ENCODE assay signal across 13 mouse cellular contexts in genomic region chr1:172240945-172241708, GRCm38 (mm10). TPM values are rescaled to one million over a fixed set of nuclear protein-coding genes. Genes with fewer than 3 reads are reported as not detected.
A peak's percentile ranks its signal among the peaks of the same experiment; 100 is the strongest.
DNase-seq lines count a peak whose midpoint lies in the region; ATAC-seq lines count a peak whose summit lies in the region.
"Had no signal": no experiment of that assay in that cellular context is flagged by ENCODE, and none has a peak within 500 bp of the region (broad histone marks: within the 10 kb centered on the region; RNA-seq: fewer than 3 reads in every experiment).

No protein-coding gene starts in this region.

- H3K4me2 ChIP-seq in neural tube, embryonic 11.5 days (ENCODE audit: low read depth) = no peak overlapping the region
- H3K4me2 ChIP-seq: lung, embryonic 15.5 days had no signal

- intact Hi-C loops in heart, postnatal 14 days (cut with DNase I) = no loop called here

- peaks cover 6% of the 10 kb centered on the region; the same call in 1 of the 2 replicates for H3K4me1 ChIP-seq in neural tube, embryonic 11.5 days (ENCODE audit: control insufficient read depth, insufficient read depth, low read length)
- H3K4me1 ChIP-seq: lung, embryonic 15.5 days had no signal

- ATAC-seq in neural tube, embryonic 11.5 days (ENCODE audit: insufficient read depth, low FRiP score, low TSS enrichment) = peak; percentile 52; the same call in 1 of the 2 replicates
- ATAC-seq: activated CD4-positive, CD25-positive, alpha-beta regulatory T cell, adult 4 months had no signal

- H3K36me3 ChIP-seq in neural tube, embryonic 11.5 days (ENCODE audit: control insufficient read depth, insufficient read depth, low read length) = no peaks in the 10 kb centered on the region
- H3K36me3 ChIP-seq: limb, embryonic 10.5 days; lung, embryonic 15.5 days had no signal

- H3K27ac ChIP-seq in neural tube, embryonic 11.5 days (ENCODE audit: low read depth, low read length) = no peak overlapping the region
- H3K27ac ChIP-seq: limb, embryonic 10.5 days; lung, embryonic 15.5 days had no signal

- H3K9ac ChIP-seq in neural tube, embryonic 11.5 days (ENCODE audit: low read length) = no peak overlapping the region
- H3K9ac ChIP-seq: lung, embryonic 15.5 days had no signal

- peaks cover 6% of the 10 kb centered on the region; the same call in 1 of the 2 replicates for H3K27me3 ChIP-seq in neural tube, embryonic 11.5 days (ENCODE audit: control insufficient read depth, insufficient read depth, low read length)

- 32% methylated on average over 6 of the region's 6 CpGs for WGBS in neural tube, embryonic 11.5 days

- DNase-seq in heart, adult 11 months = peak; percentile 91
- no peak for DNase-seq in heart, postnatal 14 days
- DNase-seq in neural tube, embryonic 11.5 days (ENCODE audit: low spot score) = peak; percentile 41
- DNase-seq in neural tube, embryonic 10.5 days (ENCODE audit: extremely low spot score, low spot score) = no peak
- DNase-seq in kidney, adult 9 months = peak; percentile 48
- peak; percentile 52 for DNase-seq in retina, postnatal 1 day
- DNase-seq in adrenal gland, postnatal 14 days = no peak
- no peak for DNase-seq in adrenal gland, postnatal 10 days
- DNase-seq: gastrocnemius, postnatal 10 days; right cerebral cortex, postnatal 25 days had no signal

- no peak overlapping the region for H3K4me3 ChIP-seq in neural tube, embryonic 11.5 days (ENCODE audit: low read depth, low read length)
- H3K4me3 ChIP-seq: limb, embryonic 10.5 days; lung, embryonic 15.5 days had no signal

- H3K9me3 ChIP-seq in neural tube, embryonic 11.5 days (ENCODE audit: control insufficient read depth, low read length) = no peaks in the 10 kb centered on the region
- H3K9me3 ChIP-seq: limb, embryonic 10.5 days; lung, embryonic 15.5 days had no signal

RNA-seq across cellular contexts. Expression of gene Atp1a4, which starts 17.1 kb away (rescaled TPM):
- not detected for total RNA-seq in heart, postnatal 14 days (2021)
- polyA plus RNA-seq in neural tube, embryonic 11.5 days (2014; fragmentation: Nextera tagmentation; extraction: Ambion mirVana) = not detected in 2 replicates
- 0.22 and 0.41 TPM in 2 replicates for total RNA-seq in adrenal gland, postnatal 14 days (2021)
- total RNA-seq in adrenal gland, postnatal 10 days (2021) = under 1 TPM; 0.24 to 0.30 TPM
- polyA plus RNA-seq: activated CD4-positive, CD25-positive, alpha-beta regulatory T cell, adult 4 months; limb, embryonic 10.5 days; lung, embryonic 15.5 days had no signal

RNA-seq across cellular contexts. Expression of gene Igsf8, which starts 20.3 kb away (rescaled TPM):
- 10 to 100 TPM; 13.8 to 16.3 TPM for total RNA-seq in heart, postnatal 14 days (2021)
- 121 and 142 TPM in 2 replicates for polyA plus RNA-seq in neural tube, embryonic 11.5 days (2014; fragmentation: Nextera tagmentation; extraction: Ambion mirVana)
- 23.9 and 26.1 TPM in 2 replicates for total RNA-seq in adrenal gland, postnatal 14 days (2021)
- total RNA-seq in adrenal gland, postnatal 10 days (2021) = 10 to 100 TPM; 26.5 to 32.3 TPM

RNA-seq across cellular contexts. Expression of gene Casq1, which starts 21.5 kb away (rescaled TPM):
- 10 to 100 TPM; 10.1 to 12.9 TPM for total RNA-seq in heart, postnatal 14 days (2021)
- 2.2 and 2.5 TPM in 2 replicates for polyA plus RNA-seq in neural tube, embryonic 11.5 days (2014; fragmentation: Nextera tagmentation; extraction: Ambion mirVana)
- total RNA-seq in adrenal gland, postnatal 14 days (2021) = 0.48 and 1.8 TPM in 2 replicates
- total RNA-seq in adrenal gland, postnatal 10 days (2021) = 100 to 1,000 TPM in 1 of 2 experiments, 10 to 100 TPM in 1; 63.5 to 189 TPM
- polyA plus RNA-seq: activated CD4-positive, CD25-positive, alpha-beta regulatory T cell, adult 4 months had no signal

RNA-seq across cellular contexts. Expression of gene Pea15a, which starts 34.5 kb away (rescaled TPM):
- total RNA-seq in heart, postnatal 14 days (2021) = 10 to 100 TPM; 71.1 to 77.7 TPM
- polyA plus RNA-seq in neural tube, embryonic 11.5 days (2014; fragmentation: Nextera tagmentation; extraction: Ambion mirVana) = 249 and 272 TPM in 2 replicates
- total RNA-seq in adrenal gland, postnatal 14 days (2021) = 61.5 and 63.2 TPM in 2 replicates
- 10 to 100 TPM; 65.7 to 80.4 TPM for total RNA-seq in adrenal gland, postnatal 10 days (2021)

RNA-seq across cellular contexts. Expression of gene Atp1a2, which starts 56.7 kb away (rescaled TPM):
- 100 to 1,000 TPM; 448 to 458 TPM for total RNA-seq in heart, postnatal 14 days (2021)
- polyA plus RNA-seq in neural tube, embryonic 11.5 days (2014; fragmentation: Nextera tagmentation; extraction: Ambion mirVana) = 1.3 and 1.6 TPM in 2 replicates
- total RNA-seq in adrenal gland, postnatal 14 days (2021) = 315 and 342 TPM in 2 replicates
- total RNA-seq in adrenal gland, postnatal 10 days (2021) = 100 to 1,000 TPM; 303 to 400 TPM

Comparison
In these comparisons a context has a peak if more than half of its experiments do, and no peak if none do; other contexts are left out.
1. DNase-seq: peak in heart, adult 11 months (single experiment), neural tube, embryonic 11.5 days (single experiment), kidney, adult 9 months (single experiment) and retina, postnatal 1 day (single experiment); none in heart, postnatal 14 days (0 of 2), neural tube, embryonic 10.5 days (single experiment), adrenal gland, postnatal 14 days (single experiment) and adrenal gland, postnatal 10 days (single experiment).
2. RNA of gene Casq1, which starts 21.5 kb away (total RNA-seq): 63.5 to 189 TPM in adrenal gland, postnatal 10 days; 10.1 to 12.9 TPM in heart, postnatal 14 days and 0.48 to 1.8 TPM in adrenal gland, postnatal 14 days; every median in the first group is over 4 times any median in the second.